ENCODE assay signal across 13 mouse cellular contexts in genomic region chr10:62218789-62219172, GRCm38 (mm10). TPM values are rescaled to one million over a fixed set of nuclear protein-coding genes. Genes with fewer than 3 reads are reported as not detected.
DNase-seq lines count a peak whose midpoint lies in the region; ATAC-seq lines count a peak whose summit lies in the region.
"Had no signal": no experiment of that assay in that cellular context is flagged by ENCODE, and none has a peak within 500 bp of the region (broad histone marks: within the 10 kb centered on the region; RNA-seq: fewer than 3 reads in every experiment).

No protein-coding gene starts in this region.

- H3K4me1 ChIP-seq in heart, embryonic 14.5 days (ENCODE audit: control insufficient read depth in 2 of 2, insufficient read depth in 2 of 2, low read length in 2 of 2) = peaks cover 0 to 4% of the 10 kb centered on the region in 2 experiments; a peak in 1 of 4 replicates
- no peaks in the 10 kb centered on the region for H3K4me1 ChIP-seq in embryonic facial prominence, embryonic 12.5 days
- no peaks in the 10 kb centered on the region for H3K4me1 ChIP-seq in forebrain, embryonic 11.5 days (replicated peaks; ENCODE audit: control insufficient read depth, insufficient read depth, low read length)

- no peak overlapping the region for H3K4me3 ChIP-seq in heart, embryonic 14.5 days (ENCODE audit: control insufficient read depth in 1 of 2, insufficient read depth in 1 of 2, low read depth in 1 of 2, low read length in 2 of 2)
- H3K4me3 ChIP-seq in embryonic facial prominence, embryonic 12.5 days = no peak overlapping the region
- H3K4me3 ChIP-seq in forebrain, embryonic 11.5 days (ENCODE audit: low read depth, low read length) = no peak overlapping the region
- H3K4me3 ChIP-seq: limb, embryonic 15.5 days; myocyte had no signal

- ATAC-seq in heart, embryonic 14.5 days (ENCODE audit: insufficient number of reproducible peaks, insufficient read depth, low FRiP score, low read depth) = peak; percentile 34; the same call in 1 of the 2 replicates
- no peak for ATAC-seq in embryonic facial prominence, embryonic 12.5 days (ENCODE audit: insufficient number of reproducible peaks, insufficient read depth, low FRiP score, low TSS enrichment)
- no peak for ATAC-seq in forebrain, embryonic 11.5 days (replicated peaks; ENCODE audit: low FRiP score)
- ATAC-seq: hindbrain, embryonic 16.5 days had no signal

- H3K27ac ChIP-seq in heart, embryonic 14.5 days (replicated peaks in 1 of 2; ENCODE audit: control insufficient read depth in 1 of 2, insufficient read depth in 1 of 2, low read depth in 2 of 2, low read length in 2 of 2) = no peak overlapping the region
- 0 out of 2 replicates have a peak overlapping the region, but pooled peaks have one; percentile 19 for H3K27ac ChIP-seq in embryonic facial prominence, embryonic 12.5 days
- H3K27ac ChIP-seq in forebrain, embryonic 11.5 days (ENCODE audit: low read depth, low read length) = no peak overlapping the region
- H3K27ac ChIP-seq: limb, embryonic 15.5 days had no signal

- no peaks in the 10 kb centered on the region for H3K36me3 ChIP-seq in heart, embryonic 14.5 days (ENCODE audit: control insufficient read depth, insufficient read depth, low read length)
- H3K36me3 ChIP-seq in embryonic facial prominence, embryonic 12.5 days = no peaks in the 10 kb centered on the region
- no peaks in the 10 kb centered on the region for H3K36me3 ChIP-seq in forebrain, embryonic 11.5 days (ENCODE audit: control insufficient read depth, insufficient read depth, low read length)
- H3K36me3 ChIP-seq: limb, embryonic 15.5 days had no signal

- no peak overlapping the region for H3K9ac ChIP-seq in heart, embryonic 14.5 days (ENCODE audit: low read length)
- H3K9ac ChIP-seq in embryonic facial prominence, embryonic 12.5 days = no peak overlapping the region
- no peak overlapping the region for H3K9ac ChIP-seq in forebrain, embryonic 11.5 days (ENCODE audit: low read length)
- H3K9ac ChIP-seq: limb, embryonic 15.5 days had no signal

- no peaks in the 10 kb centered on the region for H3K9me3 ChIP-seq in heart, embryonic 14.5 days (ENCODE audit: control insufficient read depth, low read length)
- H3K9me3 ChIP-seq in embryonic facial prominence, embryonic 12.5 days = no peaks in the 10 kb centered on the region
- H3K9me3 ChIP-seq in forebrain, embryonic 11.5 days (ENCODE audit: control insufficient read depth, low read length) = no peaks in the 10 kb centered on the region
- H3K9me3 ChIP-seq: limb, embryonic 15.5 days had no signal

- WGBS in heart, embryonic 14.5 days = 72% methylated on average over 7 of the region's 7 CpGs
- WGBS in embryonic facial prominence, embryonic 12.5 days = 74% methylated on average over 7 of the region's 7 CpGs
- 83% methylated on average over 7 of the region's 7 CpGs for WGBS in forebrain, embryonic 11.5 days

- no peak overlapping the region for H3K4me2 ChIP-seq in heart, embryonic 14.5 days (ENCODE audit: low read length)
- no peak overlapping the region for H3K4me2 ChIP-seq in embryonic facial prominence, embryonic 12.5 days (replicated peaks)
- no peak overlapping the region for H3K4me2 ChIP-seq in forebrain, embryonic 11.5 days (ENCODE audit: low read depth, low read length, severe bottlenecking)
- H3K4me2 ChIP-seq: limb, embryonic 15.5 days had no signal

- no peak for DNase-seq in heart, postnatal 25 days (ENCODE audit: low spot score)
- peak; percentile 41 to 80 for DNase-seq in kidney, postnatal 25 days
- peak; percentile 66 for DNase-seq in lung, postnatal 25 days (ENCODE audit: low spot score)
- no peak for DNase-seq in c-Kit-positive CD71-positive TER-119-positive erythroid progenitor cells, embryonic 14.5 days (ENCODE audit: low spot score)
- no peak for DNase-seq in forebrain, embryonic 11.5 days (ENCODE audit: low spot score)
- no peak for DNase-seq in B cell, adult 2 months
- DNase-seq: right cerebral cortex, adult 18-20 months had no signal

- H3K27me3 ChIP-seq in heart, embryonic 14.5 days (ENCODE audit: control insufficient read depth, insufficient read depth, low read length) = no peaks in the 10 kb centered on the region
- no peaks in the 10 kb centered on the region for H3K27me3 ChIP-seq in embryonic facial prominence, embryonic 12.5 days
- no peaks in the 10 kb centered on the region for H3K27me3 ChIP-seq in forebrain, embryonic 11.5 days (ENCODE audit: control insufficient read depth, insufficient read depth, low read length)
- H3K27me3 ChIP-seq: limb, embryonic 15.5 days had no signal

- intact Hi-C loops in heart, postnatal 25 days (cut with DNase I) = no loop called here

RNA-seq across cellular contexts. Expression of gene Tspan15, which starts 12.3 kb away (rescaled TPM):
- polyA plus RNA-seq in heart, embryonic 14.5 days (2014; fragmentation: Nextera tagmentation; extraction: Ambion mirVana) = 4.8 and 5.1 TPM in 2 replicates
- total RNA-seq in heart, postnatal 25 days (2021) = 1 to 10 TPM; 8.3 to 8.6 TPM
- polyA plus RNA-seq in embryonic facial prominence, embryonic 12.5 days (2016; fragmentation: Nextera tagmentation; extraction: Ambion mirVana) = 19.0 and 19.5 TPM in 2 replicates
- polyA plus RNA-seq in forebrain, embryonic 11.5 days (2014; fragmentation: Nextera tagmentation; extraction: Ambion mirVana) = 13.9 and 15.5 TPM in 2 replicates

RNA-seq across cellular contexts. Expression of gene Tacr2, which starts 33.5 kb away (rescaled TPM):
- not detected in 2 replicates for polyA plus RNA-seq in heart, embryonic 14.5 days (2014; fragmentation: Nextera tagmentation; extraction: Ambion mirVana)
- not detected for total RNA-seq in heart, postnatal 25 days (2021)
- not detected in 2 replicates for polyA plus RNA-seq in embryonic facial prominence, embryonic 12.5 days (2016; fragmentation: Nextera tagmentation; extraction: Ambion mirVana)
- not detected in 2 replicates for polyA plus RNA-seq in forebrain, embryonic 11.5 days (2014; fragmentation: Nextera tagmentation; extraction: Ambion mirVana)
- total RNA-seq: gastrocnemius, adult 18-20 months had no signal
- polyA plus RNA-seq: hindbrain, embryonic 16.5 days; limb, embryonic 15.5 days had no signal

Comparison
In these comparisons a context has a peak if more than half of its experiments do, and no peak if none do; other contexts are left out.
1. DNase-seq: peak in kidney, postnatal 25 days (2 of 2) and lung, postnatal 25 days (single experiment); none in heart, postnatal 25 days (single experiment), c-Kit-positive CD71-positive TER-119-positive erythroid progenitor cells, embryonic 14.5 days (single experiment), forebrain, embryonic 11.5 days (single experiment) and B cell, adult 2 months (0 of 2).